Mouse (Mus musculus) small intestine, adult 2 months (tissue): ENCODE measurements around the gene Eno3. TPM values are rescaled to one million over a fixed set of nuclear protein-coding genes. Genes with fewer than 3 reads are reported as not detected.

Source experiments
- H3K27ac ChIP-seq: fragments of 200-500 bp; 2 replicates; pipeline ENCODE4 v1.5.1; 2012; ENCODE audit warnings: low read depth, low read length, control low read depth, inconsistent platforms; ENCODE audit not compliant: insufficient read depth
- H3K27me3 ChIP-seq: fragments of 200-500 bp; 2 replicates; pipeline ENCODE4 v1.6.1; 2012; ENCODE audit warnings: mild to moderate bottlenecking, moderate library complexity, low read length, inconsistent platforms; ENCODE audit not compliant: control insufficient read depth, insufficient read depth
- H3K36me3 ChIP-seq: fragments of 200-500 bp; 2 replicates; pipeline ENCODE4 v1.6.1; 2012; ENCODE audit warnings: mild to moderate bottlenecking, low read length, control low read depth, inconsistent platforms; ENCODE audit not compliant: control insufficient read depth, insufficient read depth
- H3K4me1 ChIP-seq: fragments of 200-500 bp; 2 replicates; pipeline ENCODE4 v1.6.1; 2012; ENCODE audit warnings: low read length, inconsistent platforms, mixed read lengths; ENCODE audit not compliant: control insufficient read depth, insufficient read depth, insufficient read length
- H3K4me3 ChIP-seq: fragments of 200-500 bp; 2 replicates; pipeline ENCODE4 v1.5.1; 2012; ENCODE audit warnings: low read depth, mild to moderate bottlenecking, control low read depth, inconsistent platforms, low read length, moderate library complexity
- CTCF ChIP-seq: fragments of 200-500 bp; IDR thresholded peaks from 2 replicates; pipeline ENCODE4 v1.5.1; 2012; ENCODE audit warnings: low read depth, mild to moderate bottlenecking, control low read depth, inconsistent platforms, low read length, moderate library complexity, mixed read lengths; ENCODE audit not compliant: insufficient replicate concordance, insufficient read length; ENCODE audit errors: extremely low read depth
- POLR2A ChIP-seq: fragments of 200-500 bp; IDR thresholded peaks from 2 replicates; pipeline ENCODE4 v1.6.1; 2012; ENCODE audit warnings: low read depth, mild to moderate bottlenecking, control low read depth, inconsistent platforms, low read length, moderate library complexity
- WGBS: fragments of 180-500 bp; shearing (Covaris S2); methylation state at CpG from one replicate; pipeline ENCODE4 v1.1.7; 2018; 5-methylcytosine and 5-hydroxymethylcytosine counted together
- polyA plus RNA-seq: library from polyadenylated mRNA; depleted of rRNA; stranded (reverse); fragments of >200 nt; gene quantifications from 2 replicates; pipeline ENCODE4 v1.2.3, GENCODE M21; 2012

Eno3 gene
- polyA plus RNA-seq, 1 experiment, result 12.7 TPM

GRCm38 (mm10) chr11:70621972-70622814 lies 34.8 kb upstream of the Eno3 start:
- no peaks in the 10 kb centered on the region for H3K27me3 ChIP-seq
- 19% methylated on average over 7 of the region's 7 CpGs for WGBS
- H3K4me1 ChIP-seq, result peaks cover 26% of the 10 kb centered on the region
- H3K36me3 ChIP-seq, result no peaks in the 10 kb centered on the region
- H3K27ac ChIP-seq, result peak overlapping the region; percentile 92
- TF ChIP-seq POLR2A (no peak), CTCF (no peak)
- no peak overlapping the region for H3K4me3 ChIP-seq

DNA sequence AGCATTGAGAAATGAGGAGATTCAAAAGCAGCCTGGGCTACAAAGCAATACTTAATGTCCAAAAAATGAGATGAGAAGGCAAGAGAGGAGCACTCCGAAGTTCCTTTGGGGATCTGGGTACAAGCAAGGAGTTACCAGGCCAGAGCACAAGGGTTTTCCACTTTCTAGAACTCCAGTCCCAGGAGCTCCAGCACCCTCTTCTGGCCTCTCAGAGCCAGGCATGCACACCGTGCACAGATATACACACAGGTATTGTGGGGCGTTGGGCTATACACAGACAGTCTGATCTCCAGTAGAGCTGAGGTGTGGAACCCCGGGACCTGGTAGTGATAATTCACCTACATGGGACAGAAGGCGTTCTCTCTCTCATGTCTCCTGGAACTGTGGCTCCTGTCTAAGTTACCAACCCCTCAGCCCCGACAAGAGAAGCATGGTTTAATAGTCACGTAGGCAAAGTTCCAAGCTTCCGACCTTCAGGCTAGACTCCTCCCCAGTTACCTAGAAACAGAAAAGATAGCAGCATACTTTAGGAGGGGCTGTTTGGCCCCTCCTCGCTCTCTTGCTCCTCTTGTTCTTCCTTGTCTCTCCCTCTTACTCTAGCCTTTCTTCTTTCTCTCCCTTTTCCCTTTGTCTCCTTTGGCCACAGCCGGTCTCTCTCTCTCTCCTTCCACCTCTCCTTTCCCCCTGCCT lies 33.8 kb upstream of the Eno3 start:
- WGBS, result 44% methylated on average over 10 of the region's 10 CpGs
- TF ChIP-seq POLR2A (no peak), CTCF (peak; percentile 51; the same call in 1 of the 2 replicates)

GRCm38 (mm10) chr11:70625473-70625872 lies 31.5 kb upstream of the Eno3 start:
- H3K27me3 ChIP-seq, result no peaks in the 10 kb centered on the region
- peaks cover 29% of the 10 kb centered on the region for H3K4me1 ChIP-seq
- no peaks in the 10 kb centered on the region for H3K36me3 ChIP-seq
- H3K27ac ChIP-seq, result no peak overlapping the region
- TF ChIP-seq CTCF (peak; percentile 70; the same call in 1 of the 2 replicates), POLR2A (no peak)
- no peak overlapping the region for H3K4me3 ChIP-seq
- WGBS, result 44% methylated on average over 4 of the region's 4 CpGs

More for the DNA sequence above, 33.8 kb upstream of the Eno3 start:
- no peak overlapping the region for H3K27ac ChIP-seq
- H3K36me3 ChIP-seq, result no peaks in the 10 kb centered on the region
- no peaks in the 10 kb centered on the region for H3K27me3 ChIP-seq
- H3K4me3 ChIP-seq, result no peak overlapping the region
- peaks cover 27% of the 10 kb centered on the region for H3K4me1 ChIP-seq

GRCm38 (mm10) chr11:70626877-70627276 lies 30.1 kb upstream of the Eno3 start:
- 39% methylated on average over 4 of the region's 4 CpGs for WGBS
- peak overlapping the region; percentile 81 for H3K27ac ChIP-seq
- H3K36me3 ChIP-seq, result no peaks in the 10 kb centered on the region
- TF ChIP-seq POLR2A, result no peak
- no peak for TF ChIP-seq CTCF
- H3K4me3 ChIP-seq, result no peak overlapping the region
- no peaks in the 10 kb centered on the region for H3K27me3 ChIP-seq
- H3K4me1 ChIP-seq, result peaks cover 25% of the 10 kb centered on the region

DNA sequence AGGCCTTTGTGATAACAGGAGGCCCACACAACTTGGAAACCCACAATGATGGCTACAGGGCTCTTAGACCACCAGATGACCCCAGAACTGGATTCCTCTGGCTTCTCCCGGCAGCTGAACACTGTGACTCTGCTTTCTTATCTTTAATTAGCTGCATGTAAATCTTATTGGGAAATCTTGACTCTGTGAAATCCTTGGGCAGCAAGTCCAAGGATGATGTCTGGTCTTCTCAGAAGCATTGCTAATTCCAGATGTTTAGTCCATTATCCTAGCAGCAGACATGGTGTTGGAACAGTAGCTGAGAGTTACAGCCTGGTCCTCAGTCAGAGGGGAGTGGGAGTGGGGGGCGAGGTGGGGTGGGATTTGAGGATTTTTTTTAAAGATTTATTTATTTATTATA lies 28.6 kb upstream of the Eno3 start:
- H3K27ac ChIP-seq, result no peak overlapping the region
- TF ChIP-seq CTCF (no peak), POLR2A (no peak)
- no peaks in the 10 kb centered on the region for H3K36me3 ChIP-seq
- H3K27me3 ChIP-seq, result no peaks in the 10 kb centered on the region
- peaks cover 16% of the 10 kb centered on the region; the same call in 1 of the 2 replicates for H3K4me1 ChIP-seq
- no peak overlapping the region for H3K4me3 ChIP-seq
- WGBS, result 65% methylated on average over 2 of the region's 2 CpGs

DNA sequence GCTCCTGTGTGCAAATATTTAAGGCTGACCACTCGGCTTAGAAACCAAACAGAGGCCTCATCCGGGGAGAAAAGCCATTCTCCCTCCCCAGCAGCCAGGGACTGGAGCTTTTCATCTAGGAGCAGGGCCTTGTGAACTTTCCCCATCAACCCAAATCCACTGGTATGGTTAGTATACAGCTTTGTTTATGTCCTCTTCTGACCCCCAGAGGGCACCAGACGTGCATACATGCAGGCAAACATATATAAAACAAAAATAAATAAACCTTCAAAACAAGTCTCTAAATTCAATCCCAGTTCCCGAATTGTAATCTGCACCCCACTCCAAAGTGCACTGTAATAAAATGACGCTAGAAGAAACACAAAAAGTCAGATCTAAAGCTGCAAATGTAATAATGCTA lies 27.4 kb upstream of the Eno3 start:
- TF ChIP-seq POLR2A (no peak), CTCF (no peak)
- Histone ChIP-seq H3K27me3 (no peaks in the 10 kb centered on the region), H3K4me3 (no peak overlapping the region), H3K36me3 (no peaks in the 10 kb centered on the region), H3K27ac (peak overlapping the region; percentile 93; the same call in 1 of the 2 replicates), H3K4me1 (peaks cover 13% of the 10 kb centered on the region; the same call in 1 of the 2 replicates)
- 26% methylated on average over 5 of the region's 5 CpGs for WGBS

- WGBS, result 28% methylated on average over 7 of the region's 7 CpGs
- Histone ChIP-seq H3K4me1 (peaks cover 13% of the 10 kb centered on the region; the same call in 1 of the 2 replicates), H3K4me3 (no peak overlapping the region), H3K27ac (peak overlapping the region; percentile 93), H3K36me3 (no peaks in the 10 kb centered on the region), H3K27me3 (no peaks in the 10 kb centered on the region)
- no peak for TF ChIP-seq CTCF
- peak; percentile 61; the same call in 1 of the 2 replicates for TF ChIP-seq POLR2A
Measured at GRCm38 (mm10) chr11:70630129-70630528, 26.9 kb upstream of the Eno3 start.
